Mouse (Mus musculus) retina, postnatal 7 days (tissue): Measurements from ENCODE around the gene Cdiptos.

ENCODE experiments used
- DNase-seq: peaks from one replicate; pipeline ENCODE4 v3.0.0-alpha.2; 2012; ENCODE audit warnings: low read depth, low spot score

The Cdiptos gene

DNA sequence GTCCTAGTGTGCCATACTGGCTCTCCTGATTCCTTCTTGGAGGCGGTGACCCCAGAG, 177 bp downstream of the Cdiptos start, which contains the start of gene Cdipt:
Gene Cdipt (plus strand): TSS at position 22 of the 57 bp plus-strand sequence.
- no peak for DNase-seq

- no peak for DNase-seq
Measured at GRCm38 (mm10) chr7:126975493-126975892, 405 bp downstream of the Cdiptos start.

DNA sequence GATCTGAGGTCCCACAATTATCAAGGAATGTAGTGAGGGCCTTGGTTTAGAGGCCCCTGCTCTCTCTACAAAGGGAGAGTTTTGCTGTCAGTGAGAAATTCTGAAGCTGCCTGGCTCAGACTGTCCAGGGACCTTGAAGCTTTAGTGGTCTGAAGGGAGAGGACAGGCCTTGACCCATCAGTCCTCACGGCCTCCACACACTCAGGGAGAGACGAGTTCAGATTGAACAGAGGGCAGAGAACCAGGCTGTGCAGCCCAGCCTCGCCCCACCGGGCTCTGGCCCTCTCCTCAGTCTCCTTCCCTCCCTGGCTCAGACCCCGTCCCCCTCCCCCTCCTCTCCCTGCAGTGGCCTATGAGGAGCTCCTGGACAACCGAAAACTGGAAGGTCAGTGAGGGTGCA, 8.5 kb downstream of the Cdiptos start:
- no peak for DNase-seq

GRCm38 (mm10) chr7:126965568-126965967, 10.3 kb downstream of the Cdiptos start:
- no peak for DNase-seq

DNA sequence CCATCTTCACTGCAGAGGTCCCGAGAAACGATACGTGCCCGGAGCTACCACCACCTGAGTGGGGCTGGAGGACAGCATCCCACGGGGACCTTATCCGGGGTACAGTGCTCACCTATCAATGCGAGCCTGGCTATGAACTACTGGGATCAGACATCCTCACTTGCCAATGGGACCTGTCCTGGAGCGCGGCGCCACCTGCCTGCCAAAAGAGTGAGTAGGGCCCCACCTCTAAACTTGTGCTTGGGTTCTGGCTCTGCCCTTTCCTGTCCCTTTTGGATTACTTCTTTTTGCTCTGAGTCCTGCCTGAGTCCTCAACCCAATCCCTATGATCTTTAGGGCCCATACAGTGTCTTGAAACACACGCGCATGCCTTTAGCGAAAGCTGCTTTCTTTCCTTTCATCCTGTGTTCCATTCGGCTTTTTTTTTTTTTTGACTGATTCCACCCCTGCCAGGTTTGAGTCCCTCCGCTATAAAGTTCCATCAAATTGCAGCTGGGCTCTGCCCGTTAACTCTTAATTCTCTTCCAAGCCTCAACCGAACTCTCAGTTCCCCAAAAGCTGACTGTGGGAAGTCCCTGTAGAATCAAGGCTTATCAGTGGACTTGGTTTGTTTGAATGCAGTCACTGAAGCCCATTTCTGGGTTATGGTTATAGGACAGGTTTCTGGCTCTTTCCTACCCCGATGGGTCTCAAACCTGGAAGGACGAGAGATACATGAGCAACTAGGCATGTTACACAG, 12.2 kb downstream of the Cdiptos start:
- no peak for DNase-seq

- DNase-seq, result no peak
Measured at GRCm38 (mm10) chr7:126961965-126962364, 13.9 kb downstream of the Cdiptos start.

- DNase-seq, result no peak
Measured at GRCm38 (mm10) chr7:126961095-126961494, 14.8 kb downstream of the Cdiptos start.

- no peak for DNase-seq
Measured at GRCm38 (mm10) chr7:126959780-126960179, 16.1 kb downstream of the Cdiptos start.

- DNase-seq, result no peak
Measured at GRCm38 (mm10) chr7:126955125-126955524, 20.8 kb downstream of the Cdiptos start.

- DNase-seq, result no peak
Measured at GRCm38 (mm10) chr7:126952646-126953045, 23.3 kb downstream of the Cdiptos start.

GRCm38 (mm10) chr7:126951741-126952140, 24.2 kb downstream of the Cdiptos start:
- no peak for DNase-seq

GRCm38 (mm10) chr7:126950647-126951615, 25.0 kb downstream of the Cdiptos start:
- no peak for DNase-seq

DNA sequence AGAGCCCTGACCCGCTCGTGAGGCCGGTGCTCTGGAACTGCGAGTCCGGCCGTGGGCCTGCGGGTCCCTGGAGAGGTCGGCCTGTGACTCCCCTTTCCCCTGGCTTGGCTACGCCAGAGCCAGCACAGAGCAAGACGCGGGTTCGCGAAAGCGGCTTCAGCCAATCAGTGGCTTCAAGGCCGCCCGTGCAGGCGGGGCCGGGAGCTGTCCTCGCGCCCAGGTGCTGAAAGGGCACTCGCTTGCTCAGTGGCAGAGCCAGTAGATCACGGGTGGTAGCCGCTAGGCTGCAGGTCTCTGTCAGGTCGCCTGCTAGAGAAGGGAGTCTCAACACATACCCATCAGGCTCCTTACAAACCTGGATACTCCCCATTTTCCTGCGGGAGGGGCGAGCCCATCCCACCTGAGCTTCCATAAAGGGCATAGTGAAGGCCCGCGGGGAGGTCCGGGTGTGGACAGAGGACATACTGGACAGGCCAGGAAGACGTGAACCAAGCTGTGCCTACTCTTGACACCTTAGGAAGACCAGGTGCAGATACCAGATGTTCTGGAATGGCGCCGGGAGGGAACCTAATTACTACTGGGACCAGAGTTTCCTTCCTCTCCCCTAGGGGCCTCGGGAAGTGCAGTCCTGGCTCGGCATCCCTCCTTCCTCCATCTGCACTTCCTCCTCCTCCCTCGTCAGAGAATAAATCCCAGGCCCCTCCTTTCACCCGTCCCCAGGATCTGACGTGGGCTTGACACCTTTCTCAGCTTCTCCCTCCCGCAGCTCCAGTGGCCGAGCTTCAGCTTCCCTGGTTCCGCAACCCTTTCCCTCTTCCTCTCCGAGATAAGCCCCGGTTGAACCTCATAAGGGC, 25.9 kb downstream of the Cdiptos start, which contains the start of gene Sez6l2:
Gene Sez6l2 (plus strand): TSS at position 771 of the 854 bp plus-strand sequence.
- DNase-seq, result peak; percentile 67

DNA sequence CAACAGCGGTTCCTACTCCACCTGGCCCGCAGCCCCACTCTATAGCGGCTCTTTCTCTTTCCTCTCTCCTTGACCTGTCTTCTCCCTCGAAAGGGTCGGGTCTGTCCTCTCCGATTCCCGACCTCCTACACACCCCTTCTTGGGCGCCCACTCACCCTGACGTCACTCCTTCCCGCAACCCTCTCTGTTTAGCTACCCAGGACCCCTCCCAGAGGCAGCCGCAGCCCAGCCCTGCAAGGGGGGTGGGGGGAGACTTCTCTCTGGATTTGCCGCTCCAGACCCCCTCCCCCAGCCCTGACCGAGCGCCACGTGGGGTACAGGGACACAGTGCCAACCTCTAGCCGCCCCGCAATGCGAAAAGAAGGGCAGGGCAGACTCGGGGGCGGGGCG, 26.5 kb downstream of the Cdiptos start, which contains the start of gene Asphd1:
Gene Asphd1 (minus strand): TSS at position 180 of the 390 bp plus-strand sequence.
- no peak for DNase-seq

- DNase-seq, result no peak
Measured at GRCm38 (mm10) chr7:126948626-126949025, 27.3 kb downstream of the Cdiptos start.

- peak; percentile 28 for DNase-seq
Measured at GRCm38 (mm10) chr7:126946530-126946929, 29.4 kb downstream of the Cdiptos start.

GRCm38 (mm10) chr7:126941801-126942200, 34.1 kb downstream of the Cdiptos start:
- no peak for DNase-seq

DNA sequence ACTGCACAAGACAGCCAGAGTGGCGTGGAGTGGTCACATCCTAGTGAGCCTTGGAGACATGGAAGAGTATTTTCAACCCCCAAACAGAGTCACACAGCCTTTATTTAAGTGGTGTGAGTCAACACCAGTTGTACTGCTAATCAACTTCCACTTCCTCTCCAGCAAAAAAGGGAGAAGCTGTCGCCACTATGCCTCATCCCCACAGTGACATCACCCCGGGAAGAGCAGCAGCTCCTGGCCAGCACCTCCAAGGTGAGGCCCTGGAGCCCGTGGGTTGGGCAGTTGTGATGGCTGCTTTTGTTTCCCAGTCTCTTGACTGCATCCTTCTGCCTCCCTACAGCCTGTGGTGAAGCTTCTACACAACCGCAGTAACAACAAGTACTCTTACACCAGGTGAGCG, 34.7 kb downstream of the Cdiptos start:
- DNase-seq, result no peak

- DNase-seq, result no peak
Measured at GRCm38 (mm10) chr7:126932652-126933051, 43.2 kb downstream of the Cdiptos start.

DNA sequence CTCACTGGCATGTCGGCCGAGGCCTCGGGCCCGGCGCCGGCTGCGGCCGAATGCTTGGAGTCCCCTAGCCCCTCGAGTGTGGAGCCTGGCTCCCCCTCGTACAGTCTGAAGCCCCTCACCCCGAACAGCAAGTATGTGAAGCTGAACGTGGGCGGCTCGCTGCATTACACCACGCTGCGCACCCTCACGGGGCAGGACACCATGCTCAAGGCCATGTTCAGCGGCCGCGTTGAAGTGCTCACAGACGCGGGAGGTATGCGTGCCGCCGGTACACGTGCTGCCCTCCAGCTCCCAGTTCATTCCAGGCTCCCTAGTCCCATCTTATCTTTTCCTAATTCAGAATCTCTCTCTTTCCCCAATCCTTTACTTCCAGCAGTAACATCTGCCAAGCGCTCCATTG, 46.9 kb downstream of the Cdiptos start:
- DNase-seq, result no peak

DNA sequence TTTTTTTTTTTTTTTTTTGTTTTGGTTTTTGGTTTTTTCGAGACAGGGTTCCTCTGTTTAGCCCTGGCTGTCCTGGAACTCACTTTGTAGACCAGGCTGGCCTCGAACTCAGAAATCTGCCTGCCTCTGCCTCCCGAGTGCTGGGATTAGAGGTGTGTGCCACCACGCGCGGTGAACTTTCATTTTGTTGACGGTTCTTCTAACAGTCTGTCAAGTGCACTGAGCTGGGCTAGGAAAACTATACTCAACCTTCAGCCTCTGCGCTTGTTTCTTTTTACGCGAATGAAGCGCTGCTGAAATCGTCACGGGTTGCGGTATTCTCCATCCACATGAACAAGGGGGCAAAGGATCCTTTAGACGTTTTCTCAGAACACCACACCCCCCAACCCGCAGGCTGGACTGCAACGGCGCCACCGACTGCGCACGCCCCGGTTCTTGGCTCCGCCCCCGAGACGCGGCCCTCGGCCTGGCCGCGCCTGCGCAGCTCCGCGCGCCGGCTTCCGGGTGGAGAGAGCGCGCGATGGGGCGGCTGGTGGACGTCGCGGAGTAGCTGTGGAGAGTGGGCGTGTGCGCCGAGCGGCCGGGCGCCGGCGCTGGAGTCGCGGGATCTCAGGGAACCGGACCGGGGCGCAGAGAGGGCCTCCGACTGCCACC, 47.4 kb downstream of the Cdiptos start, which contains the start of gene Kctd13:
Gene Kctd13 (plus strand): TSS at position 496 of the 654 bp plus-strand sequence.
- peak; percentile 88 for DNase-seq
